Mouse (Mus musculus) embryonic fibroblast, embryonic 13.5 days (primary cell): ENCODE measurements at regions not wholly inside any gene's neighbourhood (a gene's known extent, or its start where the extent isn't known, plus 50 kb on each side); places are given as distances from the start of the nearest gene placed in this dataset.

Experiments
- CTCF ChIP-seq: IDR thresholded peaks from 2 replicates; pipeline ENCODE4 v1.5.1; 2011; ENCODE audit warnings: mild to moderate bottlenecking, control low read depth, low read length, moderate library complexity, borderline replicate concordance; ENCODE audit not compliant: insufficient read depth
- POLR2A ChIP-seq: IDR thresholded peaks from 2 replicates; pipeline ENCODE4 v1.6.1; 2011; ENCODE audit warnings: low read depth, mild to moderate bottlenecking, control low read depth, low read length, moderate library complexity

GRCm38 (mm10) chr7:36277275-36277674, 420.6 kb upstream of the Tshz3 start:
- no peak for TF ChIP-seq CTCF
- TF ChIP-seq POLR2A: no peak
